Mouse (Mus musculus) brown adipose tissue, adult 24 weeks (tissue): ENCODE measurements around the gene Plscr2. TPM values are rescaled to one million over a fixed set of nuclear protein-coding genes. Genes with fewer than 3 reads are reported as not detected.

Source experiments
- polyA plus RNA-seq: library from polyadenylated mRNA; stranded (reverse); fragments of >200 nt; gene quantifications from 2 replicates; pipeline ENCODE4 v1.2.4, GENCODE M21; 2012; ENCODE audit not compliant: missing spikeins, insufficient read depth, insufficient read length

The Plscr2 gene
- polyA plus RNA-seq, 1 experiment, result 1.8 TPM

Other genes with a start within 250 kb of the Plscr2 start
- gene Plscr5, start 82.7 kb upstream of the Plscr2 start, polyA plus RNA-seq, result not detected in 2 replicates
- 2.1 and 2.3 TPM in 2 replicates for gene Plscr1, start 25.9 kb upstream of the Plscr2 start, polyA plus RNA-seq
- not detected in 2 replicates for gene 1700057G04Rik, start 33.8 kb downstream of the Plscr2 start, polyA plus RNA-seq
- 8.8 and 10.4 TPM in 2 replicates for gene Plscr4, start 181.8 kb downstream of the Plscr2 start, polyA plus RNA-seq